Mouse (Mus musculus) liver, postnatal 0 days (tissue): ENCODE data around the gene Slc4a1ap.

Experiments
- CTCF ChIP-seq: sonication (generic); IDR thresholded peaks from 2 replicates; pipeline ENCODE4 v1.5.1; 2016; ENCODE audit warnings: antibody characterized with exemption, low read depth
- EP300 ChIP-seq: IDR thresholded peaks from 2 replicates; pipeline ENCODE4 v1.6.1; 2016; ENCODE audit warnings: antibody characterized with exemption, low read depth, mild to moderate bottlenecking

DNA sequence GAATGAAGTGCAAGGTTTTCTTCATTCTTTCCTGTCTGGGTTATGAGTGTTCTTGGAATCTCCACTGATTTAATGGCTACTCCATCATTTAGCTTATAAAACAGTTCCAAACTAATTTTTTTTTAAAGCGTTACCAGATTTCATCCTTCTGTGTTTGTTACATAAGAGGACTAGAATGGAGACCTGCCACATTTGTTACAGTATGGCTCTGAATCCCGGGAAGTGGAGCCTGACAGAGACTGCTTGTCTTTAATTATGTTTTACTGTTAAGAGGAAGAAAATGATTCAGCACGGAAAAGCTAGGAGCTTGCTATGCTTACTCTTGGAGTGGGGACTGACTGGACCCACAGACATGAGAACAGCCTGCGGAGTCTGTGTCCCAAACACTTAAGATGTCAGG, 46.3 kb upstream of the Slc4a1ap start:
- TF ChIP-seq CTCF (no peak), EP300 (no peak)
